15 mouse cellular contexts compared by ENCODE assay signal in genomic region chr2:153543911-153544730, GRCm38 (mm10). TPM values are rescaled to one million over a fixed set of nuclear protein-coding genes. Genes with fewer than 3 reads are reported as not detected.
DNase-seq lines count a peak whose midpoint lies in the region; ATAC-seq lines count a peak whose summit lies in the region.
"Had no signal": no experiment of that assay in that cellular context is flagged by ENCODE, and none has a peak within 500 bp of the region (broad histone marks: within the 10 kb centered on the region; RNA-seq: fewer than 3 reads in every experiment).

No protein-coding gene starts in this region.

- DNase-seq in heart, adult 8-10 months (ENCODE audit: low spot score): peak; percentile 29
- DNase-seq in heart, postnatal 25 days (ENCODE audit: low spot score): no peak
- DNase-seq in B cell, adult 2 months: peak; percentile 65 to 67
- DNase-seq in ovary, postnatal 14 days (ENCODE audit: low spot score): no peak
- DNase-seq in embryo, embryonic 10.5 days (ENCODE audit: low spot score): no peak
- DNase-seq in midbrain, embryonic 11.5 days (ENCODE audit: low spot score, missing footprints): no peak
- DNase-seq: adrenal gland, postnatal 25 days; kidney, adult 8-10 months had no signal

- H3K27me3 ChIP-seq in midbrain, embryonic 11.5 days (ENCODE audit: control insufficient read depth, insufficient read depth, low read length): no peaks in the 10 kb centered on the region
- H3K27me3 ChIP-seq: embryonic facial prominence, embryonic 12.5 days; limb, embryonic 13.5 days; neural tube, embryonic 13.5 days had no signal

- H3K9ac ChIP-seq in midbrain, embryonic 11.5 days (ENCODE audit: low read length): no peak overlapping the region
- H3K9ac ChIP-seq: embryonic facial prominence, embryonic 12.5 days; limb, embryonic 13.5 days; neural tube, embryonic 13.5 days had no signal

- no peak overlapping the region for H3K4me3 ChIP-seq in midbrain, embryonic 11.5 days (ENCODE audit: low read depth, low read length)
- H3K4me3 ChIP-seq: embryonic facial prominence, embryonic 12.5 days; limb, embryonic 13.5 days; neural tube, embryonic 13.5 days had no signal

- ATAC-seq in granulocyte monocyte progenitor cell, adult 5-6 weeks (replicated peaks; ENCODE audit: poor library complexity, severe bottlenecking): peak; percentile 85
- peak; percentile 92 for ATAC-seq in megakaryocyte, adult 5-6 weeks (ENCODE audit: poor library complexity, severe bottlenecking)
- ATAC-seq in midbrain, embryonic 11.5 days (ENCODE audit: low FRiP score): no peak

- peaks cover 8% of the 10 kb centered on the region for H3K4me1 ChIP-seq in midbrain, embryonic 11.5 days (ENCODE audit: control insufficient read depth, insufficient read depth, low read length)

- no peaks in the 10 kb centered on the region for H3K9me3 ChIP-seq in midbrain, embryonic 11.5 days (ENCODE audit: control insufficient read depth, low read length)
- H3K9me3 ChIP-seq: embryonic facial prominence, embryonic 12.5 days; limb, embryonic 13.5 days; neural tube, embryonic 13.5 days had no signal

- no peaks in the 10 kb centered on the region for H3K36me3 ChIP-seq in midbrain, embryonic 11.5 days (ENCODE audit: control insufficient read depth, insufficient read depth, low read length)
- H3K36me3 ChIP-seq: embryonic facial prominence, embryonic 12.5 days; limb, embryonic 13.5 days; neural tube, embryonic 13.5 days had no signal

- no peak overlapping the region for H3K27ac ChIP-seq in midbrain, embryonic 11.5 days (ENCODE audit: low read depth, low read length)
- H3K27ac ChIP-seq: embryonic facial prominence, embryonic 12.5 days; limb, embryonic 13.5 days; neural tube, embryonic 13.5 days had no signal

- intact Hi-C loops in heart, postnatal 25 days (cut with DNase I): no loop called here

- WGBS in midbrain, embryonic 11.5 days: 87% methylated on average over 8 of the region's 8 CpGs

- no peak overlapping the region for H3K4me2 ChIP-seq in midbrain, embryonic 11.5 days
- H3K4me2 ChIP-seq: embryonic facial prominence, embryonic 12.5 days; limb, embryonic 13.5 days; neural tube, embryonic 13.5 days had no signal

RNA-seq across cellular contexts. Expression of gene Nol4l, which starts 14.3 kb away (rescaled TPM):
- total RNA-seq in heart, adult 8-10 months (2022): 1 to 10 TPM; 2.2 to 3.6 (median 3.0) TPM
- 1 to 10 TPM; 4.4 TPM for total RNA-seq in heart, postnatal 25 days (2021)
- total RNA-seq in granulocyte monocyte progenitor cell, adult 5-6 weeks (2014; fragmentation: Nextera tagmentation): 4.7 and 7.4 TPM in 2 replicates
- 0.72 and 0.86 TPM in 2 replicates for total RNA-seq in granulocyte monocyte progenitor cell, adult 5-6 weeks (2017)
- total RNA-seq in megakaryocyte, adult 5-6 weeks (2015): 1.2 and 2.1 TPM in 2 replicates
- total RNA-seq in megakaryocyte, adult 5-6 weeks (2017): 0.20 and 0.62 TPM in 2 replicates
- polyA plus RNA-seq in midbrain, embryonic 11.5 days (2014; fragmentation: Nextera tagmentation; extraction: Ambion mirVana): 19.5 and 19.9 TPM in 2 replicates

RNA-seq across cellular contexts. Expression of gene 4930404H24Rik, which starts 51.5 kb away (rescaled TPM):
- total RNA-seq in heart, adult 8-10 months (2022): not detected
- total RNA-seq in heart, postnatal 25 days (2021): not detected
- total RNA-seq in granulocyte monocyte progenitor cell, adult 5-6 weeks (2014; fragmentation: Nextera tagmentation): not detected in 2 replicates
- not detected in 2 replicates for total RNA-seq in granulocyte monocyte progenitor cell, adult 5-6 weeks (2017)
- total RNA-seq in megakaryocyte, adult 5-6 weeks (2015): not detected in 2 replicates
- not detected in 2 replicates for total RNA-seq in megakaryocyte, adult 5-6 weeks (2017)
- polyA plus RNA-seq in midbrain, embryonic 11.5 days (2014; fragmentation: Nextera tagmentation; extraction: Ambion mirVana): not detected in 2 replicates
- total RNA-seq: adrenal gland, postnatal 25 days; heart, adult 18-20 months had no signal
- polyA plus RNA-seq: embryonic facial prominence, embryonic 12.5 days; limb, embryonic 13.5 days; neural tube, embryonic 13.5 days; stomach, embryonic 14.5 days had no signal

Comparison
In these comparisons a context has a peak if more than half of its experiments do, and no peak if none do; other contexts are left out.
1. DNase-seq: peak in heart, adult 8-10 months (single experiment) and B cell, adult 2 months (2 of 2); none in heart, postnatal 25 days (single experiment), ovary, postnatal 14 days (single experiment), embryo, embryonic 10.5 days (single experiment) and midbrain, embryonic 11.5 days (single experiment).